Mouse (Mus musculus) megakaryocyte-erythroid progenitor cell, adult 5-6 weeks (primary cell): ENCODE data around the gene Rai14. TPM values are rescaled to one million over a fixed set of nuclear protein-coding genes. Genes with fewer than 3 reads are reported as not detected.
"Not testable (repeated sequence)": the region's sequence is repeated elsewhere in the genome, so short reads cannot be mapped to it uniquely, and the experiment has no call there.

Source experiments
- ATAC-seq: replicated peaks from 2 replicates; pipeline ENCODE4 v1.8.0; 2016; ENCODE audit warnings: mild to moderate bottlenecking, inconsistent platforms; ENCODE audit not compliant: severe bottlenecking, poor library complexity, low FRiP score, low TSS enrichment
- total RNA-seq, 2 experiments: library from RNA; stranded (forward) in 1 of 2; stranded (reverse) in 1 of 2; fragments of 200-1000, 215-1000 nt in 1 of 2; fragments of >200 nt in 1 of 2; fragmentation: Nextera tagmentation in 1 of 2; gene quantifications; 2 replicates each; pipeline ENCODE4 v1.2.3; 2014 to 2017

The Rai14 gene
- total RNA-seq, 2 experiments from 2014 or later = 1.2 to 3.7 TPM

DNA sequence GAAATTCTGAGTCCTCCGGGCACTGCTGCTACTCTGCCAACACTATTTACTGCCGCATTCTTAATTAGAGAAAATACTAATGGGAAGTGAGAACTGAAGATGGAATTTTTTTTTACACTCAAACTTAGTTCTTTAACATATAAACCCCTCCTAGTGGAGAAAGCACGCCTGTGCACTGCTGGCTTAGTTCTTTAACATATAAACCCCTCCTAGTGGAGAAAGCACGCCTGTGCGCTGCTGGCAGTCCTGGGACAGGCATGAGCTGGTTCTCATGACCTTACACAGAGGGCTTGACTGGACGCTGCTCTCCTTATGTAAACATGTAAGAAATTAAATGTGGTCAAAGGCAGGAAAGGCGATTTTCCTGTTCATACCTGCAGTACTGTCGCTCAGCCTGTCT lies 131.0 kb downstream of the Rai14 start:
- ATAC-seq = peak; percentile 100

GRCm38 (mm10) chr15:10579159-10579558 lies 135.3 kb downstream of the Rai14 start:
- no peak for ATAC-seq

GRCm38 (mm10) chr15:10566486-10566885 lies 147.9 kb downstream of the Rai14 start:
- no peak for ATAC-seq

DNA sequence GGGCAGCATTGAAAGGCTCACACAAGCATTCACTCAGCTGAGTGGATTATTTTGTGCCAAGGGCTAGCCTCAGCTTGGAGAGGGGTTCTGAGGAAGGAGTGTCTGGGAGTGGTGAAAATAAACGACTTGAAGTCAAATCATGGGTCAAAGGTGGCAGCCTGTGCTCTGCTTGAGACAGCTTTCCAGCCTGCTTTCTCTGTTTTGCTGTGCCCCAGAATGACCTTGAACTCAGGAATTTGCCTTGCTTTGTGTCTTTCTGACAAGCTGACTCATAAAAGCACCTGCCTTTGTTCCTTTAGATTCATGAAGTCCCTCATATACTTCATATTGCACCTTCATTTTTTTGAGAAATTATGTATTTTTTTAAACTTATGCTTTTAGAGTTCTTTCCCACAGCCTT lies 150.2 kb downstream of the Rai14 start:
- ATAC-seq = no peak

GRCm38 (mm10) chr15:10562281-10562680 lies 152.1 kb downstream of the Rai14 start:
- ATAC-seq = no peak

DNA sequence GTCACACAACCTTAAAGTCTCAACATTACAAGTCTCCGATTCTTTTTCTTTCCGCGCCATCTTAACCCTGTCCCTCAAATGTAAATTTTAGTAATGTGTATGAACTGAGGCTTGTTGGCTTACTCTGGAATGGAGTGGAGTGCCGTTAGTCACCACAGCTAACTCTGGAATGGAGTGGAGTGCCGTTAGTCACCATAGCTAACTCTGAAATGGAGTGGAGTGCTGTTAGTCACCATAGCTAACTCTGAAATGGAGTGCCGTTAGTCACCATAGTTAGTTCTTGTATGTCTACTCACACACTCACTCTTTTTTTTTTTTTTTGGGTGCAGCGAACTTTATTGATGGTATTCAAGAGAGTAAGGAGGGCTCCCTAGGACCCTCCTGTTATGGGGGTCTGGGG lies 154.4 kb downstream of the Rai14 start:
- no peak for ATAC-seq

- no peak for ATAC-seq
Measured at GRCm38 (mm10) chr15:10558465-10558864, 156.0 kb downstream of the Rai14 start, which contains the start of gene Ttc23l. Gene Ttc23l, minus strand, starts transcription at chr15:10558668.

DNA sequence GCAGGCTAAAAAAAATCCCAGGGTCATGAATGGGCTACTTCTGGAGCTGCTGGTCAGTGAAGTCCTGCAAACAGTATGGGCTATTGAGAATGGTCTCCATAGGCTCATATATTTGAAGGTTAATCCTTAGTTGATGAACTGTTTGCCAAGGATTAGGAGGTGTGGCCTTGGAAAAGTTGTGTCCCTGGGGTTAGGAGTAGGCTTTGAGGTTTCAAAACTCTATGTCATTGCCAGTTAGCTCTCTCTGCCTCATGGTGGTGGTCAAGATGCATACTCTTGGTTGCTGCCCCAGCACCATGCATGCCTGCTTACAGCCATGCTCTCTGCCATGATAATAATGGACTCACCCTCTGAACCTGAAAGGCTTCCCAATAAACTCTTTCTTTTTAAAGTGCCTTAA lies 160.1 kb downstream of the Rai14 start:
- ATAC-seq = no peak

GRCm38 (mm10) chr15:10540271-10541088 lies 173.9 kb downstream of the Rai14 start:
- ATAC-seq = no peak

GRCm38 (mm10) chr15:10535969-10536368 lies 178.5 kb downstream of the Rai14 start:
- no peak for ATAC-seq

- no peak for ATAC-seq
Measured at GRCm38 (mm10) chr15:10534591-10534990, 179.8 kb downstream of the Rai14 start.

DNA sequence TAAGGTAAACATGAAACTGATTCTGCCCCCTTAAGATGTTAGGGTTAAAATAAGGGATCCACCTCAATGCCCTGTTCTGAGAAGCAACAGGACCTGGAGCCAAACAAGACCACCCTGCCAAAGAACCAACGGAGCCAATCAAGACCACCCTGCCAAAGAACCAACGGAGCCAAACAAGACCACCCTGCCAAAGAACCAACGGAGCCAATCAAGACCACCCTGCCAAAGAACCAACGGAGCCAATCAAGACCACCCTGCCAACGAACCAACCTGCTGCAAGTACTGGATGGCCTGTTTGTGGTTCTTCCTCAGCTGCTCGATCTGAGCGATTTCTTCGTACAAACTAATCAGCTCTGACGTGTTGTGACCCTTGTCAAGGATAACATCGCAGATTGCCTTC lies 181.1 kb downstream of the Rai14 start:
- not testable (repeated sequence) for ATAC-seq

GRCm38 (mm10) chr15:10531352-10531751 lies 183.1 kb downstream of the Rai14 start:
- peak; percentile 99 for ATAC-seq

DNA sequence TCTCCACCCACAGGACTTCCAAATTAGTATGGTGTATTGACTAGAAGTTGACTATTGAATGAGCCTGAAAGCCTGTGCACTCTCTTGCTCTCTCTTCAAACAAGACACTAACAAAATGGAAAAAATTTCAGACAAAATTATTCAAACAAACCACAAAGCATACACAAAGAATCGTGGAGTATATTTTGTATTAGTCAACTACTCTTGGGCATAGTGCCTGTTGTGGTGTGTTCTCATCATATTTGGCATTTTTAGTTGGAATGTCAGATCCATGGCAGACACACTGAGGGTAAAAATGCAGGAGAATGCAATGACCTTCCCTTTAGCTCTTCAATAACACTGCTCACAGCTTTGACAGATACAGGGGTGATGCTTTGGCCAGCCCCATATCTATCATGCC lies 188.5 kb downstream of the Rai14 start:
- no peak for ATAC-seq

Other genes starting within 250 kb of the Rai14 start
- 39.6 and 43.5 TPM in 2 replicates for gene Dnajc21, start 244.1 kb downstream of the Rai14 start, total RNA-seq (2014; fragmentation: Nextera tagmentation)
- gene Dnajc21, start 244.1 kb downstream of the Rai14 start, total RNA-seq (2017) = 70.9 and 82.4 TPM in 2 replicates
- gene Brix1, start 228.7 kb downstream of the Rai14 start, total RNA-seq (2014; fragmentation: Nextera tagmentation) = 63.7 and 68.4 TPM in 2 replicates
- 64.8 and 73.8 TPM in 2 replicates for gene Brix1, start 228.7 kb downstream of the Rai14 start, total RNA-seq (2017)
- gene Rad1, start 228.6 kb downstream of the Rai14 start, total RNA-seq (2014; fragmentation: Nextera tagmentation) = 31.5 and 46.9 TPM in 2 replicates
- gene Rad1, start 228.6 kb downstream of the Rai14 start, total RNA-seq (2017) = 23.1 and 23.4 TPM in 2 replicates
- gene Ttc23l, start 156.0 kb downstream of the Rai14 start, total RNA-seq (2014; fragmentation: Nextera tagmentation) = not detected in 2 replicates
- not detected in 2 replicates for gene Ttc23l, start 156.0 kb downstream of the Rai14 start, total RNA-seq (2017)
- not detected in 2 replicates for gene C1qtnf3, start 237.7 kb upstream of the Rai14 start, total RNA-seq (2014; fragmentation: Nextera tagmentation)
- gene C1qtnf3, start 237.7 kb upstream of the Rai14 start, total RNA-seq (2017) = not detected in 2 replicates